Mouse (Mus musculus) heart, adult 11 months (tissue): ENCODE data around the gene Xpo5.
A peak's percentile ranks its signal among the peaks of the same experiment; 100 is the strongest.

ENCODE experiments used
- DNase-seq: peaks from one replicate; pipeline ENCODE4 v3.0.0; 2022

Xpo5 gene

DNA sequence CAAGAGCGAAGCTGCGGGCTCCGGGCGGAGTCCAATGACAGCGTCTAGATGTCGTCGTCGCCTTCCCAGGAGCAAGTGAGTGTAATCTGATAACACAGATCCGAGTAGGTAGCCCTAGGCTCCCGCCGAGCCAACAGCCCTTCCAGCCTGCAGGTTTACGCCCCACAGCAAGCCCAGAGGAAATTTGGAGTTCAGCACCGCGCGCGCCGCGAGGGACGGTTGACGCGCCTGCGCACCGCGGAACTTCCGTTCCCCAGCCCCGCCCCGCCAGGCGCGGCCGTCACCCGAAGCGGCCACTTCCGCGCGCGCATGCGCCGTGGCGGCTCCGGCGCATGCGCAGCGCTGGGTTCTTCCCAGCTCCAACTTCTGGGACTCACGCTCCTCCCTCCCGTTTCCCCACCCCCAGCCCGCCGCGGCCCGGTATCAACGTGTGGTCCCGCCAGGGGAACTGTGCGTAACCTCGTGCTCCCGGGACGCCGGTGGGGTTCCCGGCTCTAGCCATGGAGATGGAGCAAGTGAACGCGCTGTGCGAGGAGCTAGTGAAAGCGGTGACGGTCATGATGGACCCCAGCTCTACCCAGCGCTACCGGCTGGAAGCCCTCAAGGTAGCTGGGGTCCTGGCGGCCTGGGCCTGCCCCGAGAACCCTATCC, at the start of gene Xpo5, which contains the start of gene Polh:
TSS of gene Xpo5 (plus strand) at position 362 of the 651 bp plus-strand sequence.
TSS of gene Polh (minus strand) at position 225 of the 651 bp plus-strand sequence.
- DNase-seq: peak; percentile 99

DNA sequence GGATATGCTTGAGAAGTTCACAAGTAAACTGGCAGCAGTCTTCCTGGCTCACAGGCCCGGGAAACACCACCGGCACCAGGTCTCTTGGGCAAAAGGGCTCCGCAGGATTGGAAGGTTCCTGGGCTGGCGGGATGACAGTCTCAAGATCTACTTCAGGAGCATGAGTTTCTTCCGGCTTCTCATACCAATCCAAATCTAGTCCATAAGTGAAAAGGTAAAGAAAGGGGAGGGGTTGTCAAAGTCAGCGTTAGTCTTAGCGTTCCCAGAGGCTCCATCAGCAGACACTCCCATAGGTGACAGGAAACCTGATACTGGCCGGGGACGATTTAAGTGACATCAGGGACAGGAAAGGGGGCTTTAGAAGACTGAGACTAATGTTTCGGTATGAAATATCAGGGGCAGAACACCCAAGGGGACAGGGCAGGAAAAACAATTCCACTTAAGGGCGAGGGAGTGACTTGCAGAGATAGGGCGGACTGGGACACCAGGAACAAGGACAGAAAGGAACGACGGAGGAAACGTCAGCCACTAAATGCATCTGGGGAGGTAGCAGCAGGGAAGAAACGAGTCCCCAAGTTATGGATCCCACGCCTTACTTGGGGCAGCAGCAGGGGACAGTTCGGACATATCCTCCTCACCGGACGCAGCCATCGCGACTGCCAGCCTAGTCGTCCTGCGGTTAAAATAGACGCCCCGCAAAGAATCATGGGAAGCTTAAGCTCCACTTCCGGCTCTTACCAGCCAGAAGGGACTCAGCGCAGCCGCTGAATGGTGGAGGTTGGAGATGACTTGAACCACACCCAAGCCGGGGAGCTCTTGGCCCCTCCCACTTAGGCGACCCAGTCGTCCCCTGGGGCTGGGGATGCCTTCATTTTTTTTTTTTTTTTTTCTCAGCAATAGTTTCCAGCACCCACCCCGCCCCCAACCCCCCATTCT, 49.5 kb upstream of the Xpo5 start, which contains the start of gene Mad2l1bp:
TSS of gene Mad2l1bp (minus strand) at position 707 of the 936 bp plus-strand sequence.
- DNase-seq: peak; percentile 99

DNA sequence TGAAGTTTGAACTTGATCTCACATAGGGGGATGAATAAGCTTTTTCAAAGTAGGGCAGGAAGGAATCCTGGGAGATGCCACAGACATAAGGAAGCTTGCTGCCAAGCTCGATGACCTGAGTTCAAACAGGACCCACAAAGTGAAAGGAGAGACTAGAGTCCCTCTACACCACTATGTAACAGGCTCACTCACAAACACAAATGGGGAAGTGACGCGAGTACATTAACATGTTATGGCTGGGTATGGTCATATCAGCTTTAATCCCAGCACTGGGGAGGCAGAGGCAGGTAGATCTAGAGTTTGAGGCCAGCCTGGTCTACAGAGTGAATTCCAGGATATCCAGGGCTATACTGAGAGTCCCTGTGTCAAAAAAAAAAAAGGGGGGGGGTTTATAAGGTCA, 48.2 kb upstream of the Xpo5 start:
- no peak for DNase-seq

DNA sequence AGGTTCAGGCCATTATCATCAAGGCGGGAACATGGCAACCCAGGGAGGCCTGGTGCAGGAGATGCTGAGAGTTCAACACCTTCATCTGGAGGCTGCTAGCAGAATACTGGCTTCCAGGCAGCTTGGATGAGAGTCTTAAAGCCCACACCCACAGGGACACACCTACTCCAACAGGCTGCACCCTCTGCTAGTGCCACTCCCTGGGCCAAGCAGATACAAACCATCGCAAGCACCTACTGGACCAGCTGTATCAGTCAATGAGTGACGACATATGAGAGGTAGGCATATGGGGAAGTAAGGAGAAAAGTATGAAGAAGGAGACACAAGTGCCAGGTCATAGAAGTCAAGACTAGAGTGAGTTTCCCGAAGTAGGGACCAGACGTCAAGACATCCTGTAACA, 45.9 kb upstream of the Xpo5 start:
- DNase-seq: no peak

DNA sequence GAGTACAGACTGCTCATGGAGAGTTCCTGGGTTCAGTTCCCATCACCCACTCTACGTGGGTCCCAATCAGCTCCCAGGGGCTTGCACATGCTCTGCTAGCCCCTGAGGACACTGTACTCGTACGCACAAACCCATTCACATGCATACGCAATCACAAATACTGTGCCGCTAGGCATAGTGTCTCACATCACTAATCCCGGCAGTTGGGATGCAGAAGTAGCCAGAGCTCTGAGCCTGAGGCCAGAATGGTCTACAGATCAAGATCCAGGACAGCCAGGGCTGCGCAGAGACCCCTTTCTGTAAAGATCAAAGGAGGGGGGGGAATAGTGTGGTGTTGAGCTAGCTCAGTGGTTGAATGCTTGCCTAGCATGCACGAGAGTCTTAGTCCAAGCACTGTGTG, 45.5 kb upstream of the Xpo5 start:
- peak; percentile 92 for DNase-seq

DNA sequence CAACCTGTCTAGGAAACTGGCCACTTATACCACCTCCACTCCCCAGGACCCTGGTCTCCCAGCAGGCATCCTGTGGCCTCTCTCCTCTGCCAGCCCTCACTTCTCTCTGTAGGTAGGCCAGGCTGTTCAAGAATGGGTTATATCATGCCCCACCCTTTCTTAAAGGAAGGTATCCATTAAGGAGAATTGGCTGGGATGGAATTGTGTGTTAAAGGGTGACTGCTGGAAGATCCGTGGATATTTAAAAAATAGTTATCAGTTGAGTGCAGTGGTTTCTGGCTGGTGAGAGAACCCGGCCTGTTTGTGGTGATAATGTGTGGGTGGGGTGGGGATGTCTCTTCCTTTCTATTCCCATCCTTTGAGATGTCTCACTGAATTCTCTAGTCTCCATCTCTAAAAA, 43.3 kb upstream of the Xpo5 start:
- peak; percentile 91 for DNase-seq

DNA sequence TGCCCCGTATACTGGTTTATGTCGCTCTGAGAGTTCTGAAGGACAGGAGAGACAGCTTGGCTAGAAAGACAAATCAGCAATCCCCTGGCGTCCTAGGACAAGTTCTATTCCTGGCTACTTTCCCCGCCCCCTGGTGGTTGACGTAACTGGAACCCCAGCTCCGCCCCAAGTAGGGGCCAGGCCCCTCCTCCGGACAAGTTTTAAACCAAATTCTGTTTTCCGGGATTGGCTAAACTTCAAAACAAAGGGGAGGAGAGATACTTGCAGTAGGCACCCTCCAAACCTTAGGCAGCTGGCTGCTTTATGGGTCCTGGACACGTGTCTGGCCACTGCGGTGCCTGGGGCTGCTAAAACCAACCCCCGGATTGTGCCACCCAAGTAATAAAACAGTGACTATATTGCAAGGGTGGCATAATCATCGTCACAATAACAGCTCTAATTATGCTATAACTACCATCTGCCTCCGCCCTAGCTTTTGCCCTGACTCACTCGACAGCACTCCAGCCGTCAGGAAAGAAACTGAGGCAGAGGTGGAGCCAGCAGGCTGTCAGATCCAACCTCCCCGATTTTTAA, 42.4 kb upstream of the Xpo5 start:
- peak; percentile 99 for DNase-seq

DNA sequence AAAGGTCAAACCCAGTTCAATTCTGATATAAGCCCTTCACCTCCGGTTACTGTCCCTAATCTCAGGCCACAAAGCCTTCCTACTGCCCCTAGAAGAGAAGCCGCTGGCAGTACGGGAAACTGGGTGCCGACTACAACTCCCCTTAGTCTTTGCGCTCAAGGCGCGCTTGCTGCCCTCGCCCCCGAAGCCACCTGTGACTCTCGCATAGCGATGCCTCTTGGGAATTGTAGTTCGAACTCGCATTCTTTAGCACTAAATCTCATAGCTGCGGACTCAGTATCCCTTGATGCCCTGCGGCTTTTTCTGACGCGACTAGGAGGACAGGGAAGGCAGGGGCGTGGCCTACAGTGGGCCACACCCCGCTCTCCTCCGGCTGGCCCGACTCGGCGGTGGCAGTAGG, 41.9 kb upstream of the Xpo5 start, which contains the start of gene Gtpbp2:
TSS of gene Gtpbp2 (plus strand) at position 347 of the 400 bp plus-strand sequence.
- peak; percentile 100 for DNase-seq

DNA sequence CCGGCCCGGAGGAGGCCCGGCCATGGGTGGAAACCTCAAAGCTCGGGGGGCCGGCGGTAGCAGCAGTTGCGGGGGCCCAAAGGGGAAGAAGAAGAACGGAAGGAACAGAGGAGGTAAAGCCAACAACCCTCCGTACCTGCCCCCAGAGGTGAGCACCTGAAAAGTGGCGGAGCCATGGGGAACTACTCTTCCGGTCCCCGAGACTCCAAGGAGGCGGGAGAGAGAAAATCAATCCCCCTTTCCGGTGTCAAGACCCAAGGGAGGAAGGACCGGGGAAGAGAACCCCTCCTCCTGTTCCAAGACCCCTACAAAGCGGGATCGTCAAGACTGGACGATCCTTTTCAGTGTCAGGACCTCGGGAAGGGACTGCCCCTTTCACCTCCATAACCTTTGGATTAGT, 41.4 kb upstream of the Xpo5 start:
- DNase-seq: no peak

DNA sequence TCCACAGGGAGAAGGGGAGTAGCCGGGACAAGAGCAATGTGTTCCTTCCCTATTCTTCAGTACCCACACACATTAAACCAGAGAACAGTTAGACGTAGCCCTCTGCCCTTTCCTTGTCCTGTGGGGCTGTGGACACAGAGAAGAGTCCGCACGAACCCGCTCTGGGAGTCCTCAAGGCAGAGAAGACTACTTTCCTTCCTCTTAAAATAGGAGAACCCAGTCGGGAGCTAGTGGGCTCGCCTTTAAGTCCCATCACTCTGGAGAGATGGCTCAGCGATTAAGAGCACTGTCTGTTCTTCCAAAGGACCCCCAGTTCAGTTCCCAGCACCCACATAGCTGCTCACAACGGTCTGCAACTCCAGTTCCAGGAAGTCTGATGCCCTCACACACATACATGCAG, 40.9 kb upstream of the Xpo5 start:
- DNase-seq: peak; percentile 89

DNA sequence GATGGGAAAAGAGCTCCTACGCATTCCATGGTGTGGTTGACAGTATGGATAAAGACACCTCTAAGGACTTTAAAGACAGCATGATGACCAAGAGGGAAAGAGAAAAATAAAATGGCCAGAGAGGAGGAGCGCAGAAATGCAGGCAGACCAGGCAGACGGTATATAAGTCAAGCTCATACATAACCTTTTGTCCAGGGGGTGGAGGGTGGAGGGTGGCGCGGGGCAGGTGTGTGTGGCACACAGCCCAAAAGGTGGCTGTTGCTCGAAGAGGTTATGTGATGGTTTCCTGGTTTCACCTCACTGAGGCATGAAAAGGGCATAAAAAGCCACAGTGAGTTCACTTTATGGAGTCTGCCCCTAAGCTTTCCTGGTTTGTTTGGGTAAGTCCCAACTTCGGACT, 40.0 kb upstream of the Xpo5 start:
- DNase-seq: no peak

DNA sequence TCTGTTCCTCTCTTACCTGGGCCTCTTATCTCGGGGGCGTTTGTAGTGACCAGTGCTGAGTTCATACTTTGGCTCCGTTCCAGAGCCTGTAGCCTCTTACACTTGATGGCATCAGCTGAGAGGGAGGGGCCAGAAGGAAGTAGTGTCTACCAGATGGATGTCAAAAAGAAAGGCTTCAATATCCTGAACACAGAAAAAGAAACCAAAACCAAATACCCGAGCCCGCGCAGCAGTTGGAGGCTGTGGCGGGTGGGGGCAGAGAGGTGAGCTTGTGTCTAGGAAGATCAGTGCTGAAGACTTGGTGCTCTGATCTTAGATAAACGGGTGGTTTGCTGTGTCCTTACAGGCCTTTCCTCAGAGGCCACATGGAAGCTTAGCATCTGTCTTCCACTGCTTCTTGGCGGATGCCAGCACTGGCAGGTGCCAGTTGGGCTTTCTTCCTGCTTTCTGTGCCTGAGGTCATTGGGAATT, 39.6 kb upstream of the Xpo5 start:
- DNase-seq: peak; percentile 97

DNA sequence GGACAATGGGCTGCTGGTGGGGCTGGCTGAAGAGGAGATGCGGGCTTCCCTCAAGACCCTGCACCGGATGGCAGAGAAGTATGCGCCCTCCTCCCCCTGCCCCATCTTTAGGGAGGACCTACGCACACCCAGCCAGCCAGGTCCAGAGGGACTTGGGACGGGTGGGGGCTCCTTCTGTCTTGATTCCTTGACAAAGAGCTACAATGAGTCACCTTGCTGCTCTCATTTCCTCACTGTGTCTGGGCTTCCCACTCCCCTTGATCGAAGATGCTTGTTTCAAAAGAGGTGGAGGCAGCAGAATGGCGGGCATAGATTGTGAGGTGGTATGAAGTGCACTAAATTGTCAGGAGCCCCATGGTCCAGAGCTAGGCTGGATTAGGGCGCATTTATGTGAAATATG, 38.3 kb upstream of the Xpo5 start:
- peak; percentile 92 for DNase-seq

DNA sequence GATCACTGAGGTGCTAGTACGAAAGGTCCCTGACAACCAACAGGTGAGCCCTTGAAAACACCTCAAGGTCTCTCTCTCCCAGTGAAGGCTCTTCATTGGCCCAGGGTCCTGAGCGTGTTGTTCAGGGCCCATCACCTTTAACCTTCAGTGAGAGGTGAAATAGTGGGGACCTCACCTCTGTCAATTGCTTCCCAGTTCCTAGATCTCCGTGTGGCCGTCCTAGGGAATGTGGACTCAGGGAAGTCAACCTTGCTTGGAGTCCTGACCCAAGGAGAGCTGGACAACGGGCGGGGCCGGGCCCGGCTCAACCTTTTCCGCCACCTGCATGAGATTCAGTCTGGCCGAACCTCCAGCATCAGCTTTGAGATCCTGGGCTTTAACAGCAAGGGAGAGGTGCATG, 37.8 kb upstream of the Xpo5 start:
- DNase-seq: peak; percentile 91

DNA sequence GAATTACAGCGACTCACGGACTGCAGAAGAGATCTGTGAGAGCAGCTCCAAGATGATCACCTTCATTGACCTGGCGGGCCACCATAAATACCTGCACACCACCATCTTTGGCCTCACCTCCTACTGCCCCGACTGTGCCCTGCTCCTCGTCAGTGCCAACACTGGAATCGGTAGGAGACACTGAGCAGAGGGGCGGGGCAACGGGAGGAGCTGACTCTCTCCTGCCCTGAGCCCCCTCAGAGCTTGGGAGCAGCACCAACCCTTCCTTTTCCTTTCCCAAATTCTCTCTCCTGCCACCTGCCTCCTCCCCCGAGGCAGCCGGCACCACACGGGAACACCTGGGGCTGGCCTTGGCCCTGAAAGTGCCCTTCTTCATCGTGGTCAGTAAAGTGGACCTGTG, 37.1 kb upstream of the Xpo5 start:
- peak; percentile 89 for DNase-seq

DNA sequence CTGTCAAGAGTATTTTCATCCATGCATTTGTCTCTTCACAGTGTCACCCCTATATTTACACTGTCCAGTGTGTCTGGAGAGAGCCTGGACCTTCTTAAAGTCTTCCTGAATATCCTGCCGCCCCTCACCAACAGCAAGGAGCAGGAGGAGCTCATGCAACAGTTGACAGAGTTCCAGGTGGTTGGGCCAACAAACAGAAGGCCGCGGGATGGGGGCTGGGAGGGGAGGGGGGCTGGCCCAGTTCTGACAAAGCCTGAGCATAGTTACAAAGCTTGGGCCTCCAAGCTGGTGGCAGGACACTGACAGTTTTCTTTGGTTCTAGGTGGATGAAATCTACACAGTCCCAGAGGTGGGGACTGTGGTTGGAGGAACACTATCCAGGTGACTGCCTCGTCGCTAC, 36.3 kb upstream of the Xpo5 start:
- no peak for DNase-seq

DNA sequence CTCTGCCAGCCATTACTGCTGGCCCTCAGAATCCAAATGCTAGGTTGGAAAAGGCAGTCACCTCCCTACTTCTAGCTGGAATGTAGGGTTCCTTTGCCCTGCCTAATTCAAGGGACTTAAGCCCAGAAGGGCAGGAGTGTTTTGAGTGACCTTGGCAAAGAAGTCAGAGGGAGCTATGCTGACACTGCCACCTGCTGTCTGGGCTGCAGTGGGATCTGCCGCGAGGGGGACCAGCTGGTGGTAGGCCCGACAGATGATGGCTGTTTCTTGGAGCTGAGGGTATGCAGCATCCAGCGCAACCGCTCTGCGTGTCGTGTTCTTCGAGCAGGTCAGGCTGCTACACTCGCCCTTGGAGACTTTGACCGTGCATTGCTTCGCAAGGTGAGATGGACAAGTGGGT, 35.6 kb upstream of the Xpo5 start:
- DNase-seq: no peak

DNA sequence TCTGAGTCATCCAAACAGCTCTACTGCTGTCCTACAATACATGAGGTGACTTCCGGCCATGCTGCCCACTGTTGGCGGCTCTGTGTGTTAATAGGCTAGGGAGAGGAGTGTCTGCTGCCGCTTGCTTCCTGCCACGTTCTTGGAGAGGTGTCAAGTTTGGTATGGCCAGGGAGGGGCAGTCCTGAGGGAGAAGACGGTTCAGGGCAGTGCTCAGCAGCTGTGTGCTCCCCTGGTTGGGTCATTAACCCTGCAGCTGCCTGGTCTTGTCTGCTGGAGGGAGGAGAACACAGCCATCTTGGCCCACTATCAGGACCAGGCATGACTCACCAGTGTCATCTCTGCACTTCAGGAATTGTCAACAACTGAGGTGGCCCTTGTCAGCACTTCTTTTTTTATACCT, 34.3 kb upstream of the Xpo5 start:
- DNase-seq: peak; percentile 94

DNA sequence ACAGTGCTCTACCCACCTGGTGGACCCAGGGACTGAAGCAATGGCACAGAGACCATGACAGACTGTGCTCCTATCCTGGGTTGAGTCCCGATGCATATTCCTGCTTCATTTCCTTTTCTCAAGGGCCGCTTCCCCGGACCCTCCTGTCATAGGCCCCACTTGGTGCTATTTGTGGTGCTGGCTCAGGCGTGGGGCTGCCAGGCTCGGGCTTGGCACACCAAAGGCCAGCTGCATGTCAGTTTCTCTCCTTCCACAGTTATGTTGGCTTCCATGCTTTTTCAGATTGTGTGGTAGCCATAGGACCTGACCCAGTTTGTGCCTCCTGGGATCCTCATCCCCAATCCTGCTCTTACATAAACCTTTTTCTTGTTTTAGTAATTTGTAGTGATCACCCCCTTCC, 33.8 kb upstream of the Xpo5 start:
- DNase-seq: peak; percentile 92

DNA sequence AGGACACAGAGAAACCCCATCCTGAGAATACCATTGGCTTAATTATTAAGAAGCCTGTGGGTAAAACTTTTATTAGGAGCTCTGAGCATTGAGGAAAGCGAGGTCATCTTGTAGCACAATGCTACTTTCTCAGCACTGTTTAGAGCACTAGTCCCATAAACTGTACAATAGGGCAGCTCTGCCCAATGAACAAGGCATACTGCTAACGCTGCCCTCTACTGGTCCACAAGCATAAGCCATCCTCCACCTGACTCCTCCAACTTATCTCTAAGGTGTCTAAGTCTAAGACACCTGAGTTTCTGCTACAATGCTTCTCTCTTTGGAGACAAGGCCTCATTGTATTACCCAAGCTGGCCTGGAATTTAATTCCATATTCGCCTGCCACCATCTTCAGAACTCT, 32.0 kb upstream of the Xpo5 start:
- DNase-seq: no peak

DNA sequence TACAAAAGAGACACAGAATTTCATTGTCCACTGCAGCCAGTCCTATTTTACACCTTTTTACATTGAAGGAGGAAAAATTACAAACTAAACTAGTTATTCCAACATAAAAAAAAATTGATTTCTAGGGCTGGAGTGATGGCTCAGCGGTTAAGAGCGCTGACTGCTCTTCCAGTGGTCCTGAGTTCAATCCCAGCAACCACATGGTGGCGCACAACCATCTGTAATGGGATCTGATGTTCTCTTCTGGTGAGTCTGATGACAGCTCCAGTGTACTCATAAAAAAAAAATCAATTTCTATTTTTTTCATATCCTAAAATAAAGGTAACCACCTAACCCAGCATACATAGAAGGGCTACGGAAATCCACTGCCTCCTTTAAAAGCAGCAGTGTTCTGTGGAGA, 20.3 kb upstream of the Xpo5 start:
- no peak for DNase-seq

DNA sequence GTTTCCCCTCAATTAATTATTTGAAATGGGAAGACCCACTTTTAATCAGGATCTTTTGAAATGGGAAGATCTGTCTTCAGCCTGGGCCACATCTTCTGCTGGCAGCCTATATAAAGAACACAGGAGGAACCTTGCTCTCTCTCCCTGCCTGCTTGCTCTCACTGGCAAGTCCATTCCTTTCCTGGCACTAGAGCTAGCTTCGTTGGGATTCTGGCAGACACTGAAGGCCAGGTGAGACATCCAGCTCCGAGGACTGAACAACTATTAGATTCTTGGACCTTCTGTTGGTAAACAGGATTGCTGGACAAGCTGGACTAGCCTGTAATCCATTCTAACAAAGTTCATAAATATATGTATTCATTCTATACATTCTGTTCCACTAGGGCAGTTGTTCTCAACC, 13.8 kb upstream of the Xpo5 start:
- no peak for DNase-seq

DNA sequence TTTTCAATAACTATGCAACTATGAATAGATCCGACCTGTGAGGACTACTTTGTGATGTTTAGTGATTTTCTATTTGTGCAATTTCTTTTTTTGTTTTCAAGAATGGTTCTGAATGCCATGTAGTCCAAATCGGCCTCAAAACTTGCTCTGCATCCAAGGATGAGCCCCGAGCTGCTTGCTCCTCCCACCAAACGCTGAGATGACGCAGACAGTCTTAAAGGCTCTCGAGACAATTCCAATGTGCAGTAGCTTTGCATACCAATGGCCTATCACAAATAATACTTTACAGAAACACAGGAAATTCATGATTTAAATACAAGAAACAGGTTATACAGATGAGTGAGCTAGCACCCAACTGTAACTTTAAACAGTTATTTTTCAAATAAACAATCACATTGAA, 1.4 kb upstream of the Xpo5 start:
- no peak for DNase-seq

DNA sequence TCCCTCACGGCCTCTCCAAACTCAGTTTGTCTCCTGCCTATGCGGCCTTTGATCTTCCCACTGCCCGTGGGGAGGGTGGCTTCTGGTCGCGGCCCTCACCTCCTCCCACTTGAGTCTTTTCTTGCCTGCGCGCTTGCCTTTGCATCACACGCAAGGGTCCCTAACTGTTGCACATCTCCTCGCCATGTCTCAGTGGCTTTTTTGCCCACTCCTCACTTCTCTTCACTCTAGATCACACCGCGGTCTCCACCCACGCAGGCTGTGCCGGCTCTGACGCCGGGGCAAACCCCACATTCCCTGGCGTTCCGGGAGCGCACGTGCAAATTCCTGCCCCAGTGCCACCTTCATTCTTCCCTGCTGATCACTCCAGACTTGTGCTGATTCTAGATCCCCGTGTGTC, 496 bp downstream of the Xpo5 start:
- no peak for DNase-seq
